Mouse (Mus musculus) bone marrow macrophage, adult 2 months (primary cell): ENCODE results near the gene Scin. TPM values are rescaled to one million over a fixed set of nuclear protein-coding genes. Genes with fewer than 3 reads are reported as not detected.

Experiments used
- H3K27ac ChIP-seq: 2 replicates; pipeline ENCODE4 v1.5.1; 2012; ENCODE audit warnings: low read depth, low read length; ENCODE audit not compliant: insufficient read depth
- H3K4me1 ChIP-seq: 2 replicates; pipeline ENCODE4 v1.6.1; 2012; ENCODE audit warnings: low read length; ENCODE audit not compliant: control insufficient read depth, insufficient read depth
- H3K4me3 ChIP-seq: 2 replicates; pipeline ENCODE4 v1.5.1; 2012; ENCODE audit warnings: mild to moderate bottlenecking, low read length, moderate library complexity; ENCODE audit not compliant: insufficient read depth
- CTCF ChIP-seq: IDR thresholded peaks from 2 replicates; pipeline ENCODE4 v1.5.1; 2012; ENCODE audit warnings: low read depth, mild to moderate bottlenecking, low read length, moderate library complexity
- POLR2A ChIP-seq: IDR thresholded peaks from 2 replicates; pipeline ENCODE4 v1.6.1; 2012; ENCODE audit warnings: mild to moderate bottlenecking, low read depth, low read length, borderline replicate concordance
- polyA plus RNA-seq: library from polyadenylated mRNA; stranded (reverse); fragments of >200 nt; gene quantifications from 2 replicates; pipeline ENCODE4 v1.2.4, GENCODE M21; 2012; ENCODE audit not compliant: missing spikeins, insufficient read depth, insufficient read length

Scin gene
- polyA plus RNA-seq, 1 experiment: not detected

DNA sequence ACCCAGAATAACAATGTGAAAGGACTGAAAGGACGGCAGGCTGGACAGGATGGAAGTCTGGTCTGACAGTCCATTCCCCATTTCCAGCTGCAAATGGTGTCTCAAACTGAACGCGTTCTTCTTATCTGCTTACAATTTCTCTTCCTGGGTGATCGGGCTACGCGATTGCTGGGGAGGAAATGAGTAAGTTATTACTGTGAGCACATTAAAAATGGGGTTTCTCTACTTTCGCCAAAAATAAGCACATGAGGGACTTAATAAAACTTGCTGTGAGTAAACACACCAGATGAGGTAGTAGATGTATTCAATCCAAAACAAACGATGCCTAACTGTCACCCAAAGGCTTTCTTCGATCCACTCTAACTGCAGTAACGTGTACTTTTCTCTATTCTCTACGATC is 97.4 kb downstream of the Scin start:
- no peak for TF ChIP-seq POLR2A
- TF ChIP-seq CTCF: no peak
- H3K27ac ChIP-seq: peak overlapping the region; percentile 11; the same call in 1 of the 2 replicates
- peaks cover 6% of the 10 kb centered on the region for H3K4me1 ChIP-seq
- peak overlapping the region; percentile 79 for H3K4me3 ChIP-seq

DNA sequence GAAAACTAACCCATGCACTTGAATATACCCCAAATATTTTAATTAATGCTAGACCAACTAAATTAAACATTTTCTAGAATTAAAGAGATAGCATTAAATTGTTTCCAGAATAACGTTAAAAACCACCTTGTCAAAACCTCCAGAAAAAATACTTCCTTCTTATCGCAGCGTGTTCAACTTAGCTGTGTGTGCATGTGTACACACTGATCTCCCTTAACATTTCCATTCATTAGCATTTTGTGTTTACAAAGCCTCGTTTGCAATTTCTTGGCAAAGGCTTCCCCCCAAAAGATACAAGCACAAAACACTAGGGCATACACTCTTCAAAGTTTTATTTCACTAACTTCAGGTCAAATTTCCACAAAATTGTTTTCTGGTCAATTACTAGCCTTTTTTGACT is 98.5 kb downstream of the Scin start:
- Histone ChIP-seq H3K4me3 (no peak overlapping the region), H3K4me1 (peaks cover 6% of the 10 kb centered on the region), H3K27ac (no peak overlapping the region)
- TF ChIP-seq CTCF (no peak), POLR2A (no peak)

DNA sequence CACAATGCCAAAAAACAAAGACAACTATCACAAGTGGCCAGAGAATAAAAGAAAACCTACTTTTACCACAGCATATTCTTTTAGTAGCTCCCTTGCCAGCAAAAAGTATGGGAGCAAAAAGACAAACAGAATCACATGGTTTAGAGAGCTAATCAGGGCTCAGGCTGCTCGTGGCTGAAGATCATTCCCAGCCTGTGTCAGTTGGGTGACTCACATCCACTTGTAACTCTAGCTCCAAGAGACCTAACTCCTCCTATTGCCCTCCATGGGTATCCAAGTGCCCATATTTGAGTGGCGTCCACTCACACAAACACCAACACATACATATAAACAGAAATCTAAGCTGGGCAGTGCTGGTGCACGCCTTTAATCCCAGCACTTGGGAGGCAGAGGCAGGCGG is 104.8 kb downstream of the Scin start:
- no peaks in the 10 kb centered on the region for H3K4me1 ChIP-seq
- no peak overlapping the region for H3K4me3 ChIP-seq
- TF ChIP-seq POLR2A (no peak), CTCF (no peak)
- H3K27ac ChIP-seq: no peak overlapping the region

DNA sequence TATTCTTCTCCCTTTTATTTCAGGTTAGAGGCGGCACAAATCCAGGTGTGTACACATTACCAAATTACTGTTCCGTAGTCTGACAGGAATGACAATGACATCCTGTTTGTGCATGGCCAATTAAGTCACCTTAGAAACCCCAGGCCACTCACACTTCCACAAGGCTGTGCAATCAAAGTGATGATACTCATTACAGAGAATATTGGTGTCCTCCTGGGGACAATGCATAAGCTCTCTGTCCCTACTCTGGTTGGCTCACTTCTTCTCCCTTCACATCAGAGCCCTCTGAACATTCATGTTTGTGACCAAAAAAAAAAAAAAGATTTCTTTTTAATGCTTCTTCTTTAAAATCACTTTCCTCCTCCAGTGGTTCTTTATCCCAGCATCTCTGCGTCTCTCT is 106.2 kb downstream of the Scin start:
- H3K4me1 ChIP-seq: no peaks in the 10 kb centered on the region
- TF ChIP-seq CTCF: no peak
- no peak for TF ChIP-seq POLR2A
- no peak overlapping the region for H3K27ac ChIP-seq
- H3K4me3 ChIP-seq: no peak overlapping the region

DNA sequence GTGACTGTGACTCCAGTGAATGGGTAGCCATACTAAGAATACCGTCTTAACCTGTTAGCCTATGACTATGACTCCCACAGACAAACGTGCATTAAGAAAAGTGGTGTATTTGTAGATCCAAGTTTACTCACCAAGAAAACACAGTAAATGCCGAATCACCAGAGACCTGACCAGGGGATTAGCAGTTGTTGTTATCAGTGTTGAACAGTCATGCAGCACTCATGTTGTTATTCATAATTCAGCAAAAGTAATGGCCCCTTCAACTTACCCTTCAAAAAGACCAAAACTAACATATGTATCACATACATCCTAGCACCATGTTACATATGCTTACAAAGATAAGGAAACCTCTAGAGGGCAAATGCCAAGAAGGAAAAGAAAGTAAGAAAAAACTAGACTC is 106.6 kb downstream of the Scin start:
- no peak for TF ChIP-seq POLR2A
- TF ChIP-seq CTCF: no peak
- Histone ChIP-seq H3K4me3 (no peak overlapping the region), H3K27ac (no peak overlapping the region), H3K4me1 (no peaks in the 10 kb centered on the region)

DNA sequence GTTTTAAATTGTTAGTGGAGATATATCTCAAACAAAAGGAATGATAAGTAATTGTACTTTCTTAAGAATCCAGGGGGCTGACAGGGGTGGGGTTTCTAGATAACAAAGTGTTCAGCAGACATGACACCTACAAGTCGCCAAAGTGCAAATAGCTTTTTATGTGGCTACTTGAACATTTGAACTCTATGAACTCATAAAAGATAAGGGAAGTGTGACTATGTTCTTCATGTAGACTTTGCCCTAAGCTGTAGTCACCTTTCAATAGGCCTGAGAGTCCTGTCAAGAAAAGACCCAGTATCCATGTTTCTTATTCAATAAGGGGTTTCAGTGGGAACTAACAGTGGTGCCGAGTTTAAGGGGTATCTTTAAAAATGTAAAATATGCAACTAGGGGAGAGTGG is 110.1 kb downstream of the Scin start:
- no peak overlapping the region for H3K27ac ChIP-seq
- H3K4me1 ChIP-seq: no peaks in the 10 kb centered on the region
- H3K4me3 ChIP-seq: no peak overlapping the region
- no peak for TF ChIP-seq CTCF
- TF ChIP-seq POLR2A: no peak

DNA sequence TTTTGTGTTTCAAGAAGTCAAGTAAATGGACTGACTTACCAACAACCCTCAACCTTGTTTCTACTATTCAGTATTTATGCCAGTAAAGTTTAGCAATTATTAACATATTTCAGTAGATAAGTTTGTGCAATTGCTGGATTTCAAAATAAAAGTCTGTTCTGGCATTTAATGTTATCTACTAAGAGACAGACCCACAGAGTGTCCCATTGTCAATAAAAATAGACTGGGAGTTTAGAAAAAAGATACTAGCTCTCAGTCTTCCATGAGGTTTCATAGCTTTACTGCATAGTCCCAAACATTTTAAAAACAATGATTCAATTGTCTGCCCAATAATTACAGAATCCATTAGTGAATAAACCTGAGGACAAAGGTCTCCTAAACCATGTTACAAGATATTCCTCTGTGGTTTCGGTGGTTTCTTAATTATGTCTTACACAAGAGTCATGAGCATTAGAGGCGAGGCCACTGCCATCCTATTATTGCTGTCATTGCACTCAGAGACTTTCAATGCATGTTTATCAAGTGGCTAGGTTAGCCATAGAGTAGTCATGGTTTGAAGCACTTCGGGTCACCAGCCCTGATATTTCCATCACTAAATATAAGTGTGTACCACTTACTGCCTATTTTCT is 110.9 kb downstream of the Scin start:
- H3K27ac ChIP-seq: no peak overlapping the region
- TF ChIP-seq POLR2A (no peak), CTCF (no peak)
- H3K4me1 ChIP-seq: 0 out of 2 replicates have a peak, but pooled peaks cover under 1% of the 10 kb centered on the region
- H3K4me3 ChIP-seq: no peak overlapping the region

DNA sequence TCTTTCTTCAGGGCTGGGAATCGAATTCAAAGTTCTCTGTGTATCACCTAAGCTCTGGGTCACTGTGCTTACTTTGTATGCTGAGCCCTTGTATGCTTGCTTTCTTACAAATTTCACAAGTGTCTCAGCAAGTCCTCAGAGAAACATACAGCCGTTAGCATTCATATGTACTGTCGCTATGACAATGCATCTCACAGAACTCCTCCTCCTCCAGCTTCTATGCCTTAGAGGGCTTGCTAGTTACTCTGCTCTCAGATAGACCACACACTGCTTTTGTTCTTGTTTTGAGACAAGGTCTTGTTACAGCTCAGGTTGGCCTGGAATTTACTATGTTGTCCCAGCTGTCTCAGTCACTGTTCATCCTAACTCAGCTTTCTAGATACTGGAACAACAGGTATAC is 111.7 kb downstream of the Scin start:
- no peak overlapping the region for H3K27ac ChIP-seq
- TF ChIP-seq CTCF (no peak), POLR2A (no peak)
- H3K4me3 ChIP-seq: no peak overlapping the region
- 0 out of 2 replicates have a peak, but pooled peaks cover 3% of the 10 kb centered on the region for H3K4me1 ChIP-seq

DNA sequence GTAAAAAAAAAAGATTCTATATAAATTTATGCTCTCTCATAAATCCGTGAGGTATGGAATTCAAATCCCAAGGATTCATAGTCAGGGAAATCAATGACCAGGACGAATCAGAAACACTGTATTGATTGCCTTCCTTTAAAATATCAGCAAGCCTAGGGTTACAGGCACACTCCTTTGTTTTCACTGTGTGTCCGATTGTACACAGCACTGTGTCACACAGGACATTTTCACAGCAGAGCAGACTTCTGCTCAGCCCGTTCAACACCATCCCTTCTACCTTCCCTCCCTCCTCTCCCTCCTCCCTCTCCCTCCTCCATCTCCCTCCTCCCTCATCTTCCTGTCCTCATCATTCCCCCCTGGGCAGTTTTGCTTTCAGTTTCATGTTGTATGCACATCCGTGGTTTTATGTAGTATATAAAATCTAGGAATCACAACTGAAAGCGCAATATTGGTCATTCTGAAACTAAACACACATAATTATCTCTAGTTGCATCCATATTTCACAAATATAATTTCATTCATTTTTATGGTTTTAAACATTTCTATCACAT is 116.0 kb downstream of the Scin start:
- TF ChIP-seq CTCF (no peak), POLR2A (no peak)
- no peak overlapping the region for H3K4me3 ChIP-seq
- no peak overlapping the region for H3K27ac ChIP-seq
- H3K4me1 ChIP-seq: peaks cover 8% of the 10 kb centered on the region; the same call in 1 of the 2 replicates

DNA sequence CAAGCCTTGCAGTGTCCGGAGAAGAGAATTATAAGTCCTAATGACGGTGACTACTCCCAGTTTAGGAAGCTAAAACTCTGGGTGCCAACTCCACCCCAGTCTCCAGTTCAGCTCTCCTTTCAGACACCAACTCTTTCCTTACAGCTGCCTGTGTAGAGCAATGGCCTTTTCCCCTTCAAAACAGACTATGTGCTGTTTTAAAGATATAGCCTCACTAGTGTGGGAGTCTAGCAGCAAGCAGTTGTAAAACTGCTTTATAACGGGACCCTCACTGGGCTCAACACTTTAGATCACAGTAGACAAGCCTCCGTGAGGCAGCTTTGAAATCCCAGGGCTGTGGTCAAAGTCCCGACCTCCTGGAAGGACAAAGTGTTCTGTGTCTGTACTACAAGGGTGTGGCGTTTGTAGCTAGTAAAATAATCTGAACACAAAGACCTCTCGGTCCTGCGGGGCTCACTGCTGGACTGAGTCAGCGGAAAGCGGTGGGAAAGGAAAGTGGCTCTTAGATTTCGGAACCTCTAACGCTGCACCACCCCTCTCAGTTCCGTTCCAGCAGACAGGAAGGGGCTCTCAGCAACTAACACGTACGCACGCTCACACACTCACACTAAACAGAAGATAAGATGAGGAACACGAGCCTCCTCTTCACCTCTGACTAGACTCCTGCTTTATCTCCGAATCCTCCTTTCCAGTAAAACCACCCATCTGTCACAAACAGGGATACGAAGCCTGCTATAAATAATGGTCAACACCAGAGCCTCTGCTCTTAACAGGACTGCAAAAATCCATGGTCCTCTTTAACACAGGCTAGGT is 117.2 kb downstream of the Scin start:
- no peak overlapping the region for H3K27ac ChIP-seq
- peak overlapping the region; percentile 54 for H3K4me3 ChIP-seq
- TF ChIP-seq CTCF: no peak
- H3K4me1 ChIP-seq: peaks cover 8% of the 10 kb centered on the region; the same call in 1 of the 2 replicates
